ENCODE assay signal across 11 mouse cellular contexts in genomic region chr2:132497412-132498135, GRCm38 (mm10).
DNase-seq lines count a peak whose midpoint lies in the region; ATAC-seq and TF ChIP-seq lines count a peak whose summit lies in the region.
"Had no signal": no experiment of that assay in that cellular context is flagged by ENCODE, and none has a peak within 500 bp of the region (broad histone marks: within the 10 kb centered on the region; RNA-seq: fewer than 3 reads in every experiment).

No protein-coding gene starts in this region.

- 82% methylated on average over 7 of the region's 7 CpGs for WGBS in lung, embryonic 14.5 days
- 89% methylated on average over 7 of the region's 7 CpGs for WGBS in midbrain, embryonic 15.5 days
- 85% methylated on average over 7 of the region's 7 CpGs for WGBS in kidney, embryonic 16.5 days

- no peaks in the 10 kb centered on the region for H3K4me1 ChIP-seq in lung, embryonic 14.5 days (ENCODE audit: insufficient read depth)
- no peaks in the 10 kb centered on the region for H3K4me1 ChIP-seq in midbrain, embryonic 15.5 days
- H3K4me1 ChIP-seq in kidney, embryonic 16.5 days (ENCODE audit: insufficient read depth, low read length), result no peaks in the 10 kb centered on the region

- no peak overlapping the region for H3K9ac ChIP-seq in lung, embryonic 14.5 days
- H3K9ac ChIP-seq in midbrain, embryonic 15.5 days, result no peak overlapping the region
- no peak overlapping the region for H3K9ac ChIP-seq in kidney, embryonic 16.5 days (replicated peaks; ENCODE audit: low read length)
- H3K9ac ChIP-seq: liver, embryonic 14.5 days had no signal

- TF ChIP-seq CTCF in lung, embryonic 14.5 days (IDR thresholded peaks at IDR 0.05; ENCODE audit: low read depth), result peak; percentile 57

- H3K36me3 ChIP-seq in lung, embryonic 14.5 days (ENCODE audit: insufficient read depth), result no peaks in the 10 kb centered on the region
- no peaks in the 10 kb centered on the region for H3K36me3 ChIP-seq in midbrain, embryonic 15.5 days (replicated peaks)
- no peaks in the 10 kb centered on the region for H3K36me3 ChIP-seq in kidney, embryonic 16.5 days (ENCODE audit: insufficient read depth, low read length)

- no peak overlapping the region for H3K27ac ChIP-seq in lung, embryonic 14.5 days (ENCODE audit: low read depth)
- H3K27ac ChIP-seq in midbrain, embryonic 15.5 days, result no peak overlapping the region
- no peak overlapping the region for H3K27ac ChIP-seq in kidney, embryonic 16.5 days (ENCODE audit: low read length)
- H3K27ac ChIP-seq: liver, embryonic 14.5 days had no signal

- H3K9me3 ChIP-seq in lung, embryonic 14.5 days (ENCODE audit: low read depth, low read length), result no peaks in the 10 kb centered on the region
- H3K9me3 ChIP-seq in midbrain, embryonic 15.5 days, result no peaks in the 10 kb centered on the region
- no peaks in the 10 kb centered on the region for H3K9me3 ChIP-seq in kidney, embryonic 16.5 days (ENCODE audit: low read length)

- no peak overlapping the region for H3K4me2 ChIP-seq in lung, embryonic 14.5 days
- H3K4me2 ChIP-seq in midbrain, embryonic 15.5 days, result no peak overlapping the region
- no peak overlapping the region for H3K4me2 ChIP-seq in kidney, embryonic 16.5 days (replicated peaks; ENCODE audit: low read depth, low read length)

- DNase-seq in embryo, embryonic 10 days (ENCODE audit: low spot score), result peak; percentile 32
- DNase-seq in embryo, embryonic 9.5 days (ENCODE audit: extremely low spot score), result no peak
- peak; percentile 69 for DNase-seq in lung, embryonic 14.5 days
- no peak for DNase-seq in lung, postnatal 10 days
- DNase-seq in embryo, embryonic 11.5 days (ENCODE audit: low read depth, low spot score), result peak; percentile 9
- no peak for DNase-seq in urinary bladder, postnatal 4 days (ENCODE audit: low spot score in 2 of 2)
- DNase-seq: B cell, adult 2 months; kidney, adult 8-10 months had no signal

- no peak; the same call in 1 of the 2 replicates for ATAC-seq in lung, embryonic 14.5 days (ENCODE audit: insufficient read depth)
- ATAC-seq in midbrain, embryonic 15.5 days (replicated peaks), result peak; percentile 83
- no peak for ATAC-seq in kidney, embryonic 16.5 days (ENCODE audit: low FRiP score, low TSS enrichment)

- no peaks in the 10 kb centered on the region for H3K27me3 ChIP-seq in lung, embryonic 14.5 days (ENCODE audit: insufficient read depth, low read length)
- H3K27me3 ChIP-seq in midbrain, embryonic 15.5 days (replicated peaks), result no peaks in the 10 kb centered on the region
- no peaks in the 10 kb centered on the region for H3K27me3 ChIP-seq in kidney, embryonic 16.5 days (ENCODE audit: insufficient read depth, low read length)

- no peak overlapping the region for H3K4me3 ChIP-seq in lung, embryonic 14.5 days (ENCODE audit: low read depth, low read length)
- no peak overlapping the region for H3K4me3 ChIP-seq in midbrain, embryonic 15.5 days
- no peak overlapping the region for H3K4me3 ChIP-seq in kidney, embryonic 16.5 days (ENCODE audit: low read length)

Comparison
In these comparisons a context has a peak if more than half of its experiments do, and no peak if none do; other contexts are left out.
1. DNase-seq: peak in embryo, embryonic 10 days (single experiment), lung, embryonic 14.5 days (single experiment) and embryo, embryonic 11.5 days (single experiment); none in embryo, embryonic 9.5 days (single experiment), lung, postnatal 10 days (single experiment) and urinary bladder, postnatal 4 days (0 of 2).